Mouse (Mus musculus): ENCODE results near the gene BC034090. TPM values are rescaled to one million over a fixed set of nuclear protein-coding genes. Genes with fewer than 3 reads are reported as not detected.
A peak's percentile ranks its signal among the peaks of the same experiment; 100 is the strongest.

Gene BC034090
- polyA plus RNA-seq, 1 experiment from 2014 or later = 3.3 TPM

DNA sequence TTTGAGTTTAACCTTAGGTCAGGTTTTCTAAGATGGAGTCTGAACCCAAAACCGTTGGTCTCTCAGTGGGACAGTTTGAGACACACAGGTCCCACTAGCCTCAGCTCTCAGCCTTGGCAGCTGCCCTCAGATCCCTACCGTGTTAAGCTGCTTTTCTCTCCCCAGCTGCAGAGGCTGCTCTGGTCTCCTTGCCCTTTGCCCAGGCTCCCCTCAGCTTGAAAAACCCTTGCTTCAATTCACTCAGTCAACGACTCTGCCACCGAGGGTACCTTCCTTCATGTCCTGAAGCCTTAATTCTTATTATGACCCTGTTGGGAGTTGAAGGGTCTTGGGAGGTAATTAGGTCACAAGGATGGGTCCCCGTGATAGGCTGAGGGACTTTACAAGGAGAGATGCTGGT lies 5.7 kb upstream of the BC034090 start:
- H3K9ac ChIP-seq (replicated peaks; ENCODE audit: low read depth, low read length) = no peak overlapping the region
- no peak for ATAC-seq (ENCODE audit: insufficient number of reproducible peaks, insufficient read depth, low FRiP score, low read depth)
- no peaks in the 10 kb centered on the region for H3K27me3 ChIP-seq (ENCODE audit: control insufficient read depth, insufficient read depth, low read length)
- no peak overlapping the region for H3K4me2 ChIP-seq (replicated peaks; ENCODE audit: low read depth, low read length)
- no peak overlapping the region for H3K4me3 ChIP-seq (ENCODE audit: low read depth, low read length)
- no peak overlapping the region for H3K27ac ChIP-seq (ENCODE audit: low read length)
- H3K36me3 ChIP-seq (ENCODE audit: control insufficient read depth, insufficient read depth, low read length) = no peaks in the 10 kb centered on the region
- no peaks in the 10 kb centered on the region for H3K4me1 ChIP-seq (ENCODE audit: control insufficient read depth, insufficient read depth, low read length)
- 48% methylated on average over 5 of the region's 5 CpGs for WGBS
- H3K9me3 ChIP-seq (ENCODE audit: control insufficient read depth, low read depth, low read length) = no peaks in the 10 kb centered on the region

DNA sequence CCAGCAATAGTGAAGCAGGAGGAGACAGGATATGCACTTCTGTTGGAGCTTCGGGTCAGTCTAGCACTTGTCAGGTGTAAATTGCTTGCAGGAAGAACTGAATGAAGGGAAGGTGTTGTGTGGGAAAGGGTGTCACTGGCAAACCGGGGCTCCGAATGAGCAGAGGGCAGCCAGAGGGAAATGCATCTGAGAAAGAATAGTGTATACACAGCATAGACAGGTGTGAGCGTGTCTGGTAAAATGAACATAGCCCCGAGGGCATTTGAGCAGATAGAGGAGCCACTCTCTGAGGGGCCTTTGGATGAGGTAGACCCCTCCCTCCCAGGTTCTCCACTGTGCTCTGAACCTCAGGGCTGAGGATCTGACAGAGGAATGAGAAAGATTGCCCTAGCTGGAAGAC lies 3.8 kb upstream of the BC034090 start:
- no peak overlapping the region for H3K4me2 ChIP-seq (replicated peaks; ENCODE audit: low read depth, low read length)
- H3K27ac ChIP-seq (ENCODE audit: low read length) = no peak overlapping the region
- H3K4me3 ChIP-seq (ENCODE audit: low read depth, low read length) = no peak overlapping the region
- ATAC-seq (ENCODE audit: insufficient number of reproducible peaks, insufficient read depth, low FRiP score, low read depth) = no peak
- H3K4me1 ChIP-seq (ENCODE audit: control insufficient read depth, insufficient read depth, low read length) = no peaks in the 10 kb centered on the region
- WGBS = 37% methylated on average over 5 of the region's 5 CpGs
- no peaks in the 10 kb centered on the region for H3K36me3 ChIP-seq (ENCODE audit: control insufficient read depth, insufficient read depth, low read length)
- H3K9me3 ChIP-seq (ENCODE audit: control insufficient read depth, low read depth, low read length) = no peaks in the 10 kb centered on the region
- no peak overlapping the region for H3K9ac ChIP-seq (replicated peaks; ENCODE audit: low read depth, low read length)
- H3K27me3 ChIP-seq (ENCODE audit: control insufficient read depth, insufficient read depth, low read length) = no peaks in the 10 kb centered on the region

DNA sequence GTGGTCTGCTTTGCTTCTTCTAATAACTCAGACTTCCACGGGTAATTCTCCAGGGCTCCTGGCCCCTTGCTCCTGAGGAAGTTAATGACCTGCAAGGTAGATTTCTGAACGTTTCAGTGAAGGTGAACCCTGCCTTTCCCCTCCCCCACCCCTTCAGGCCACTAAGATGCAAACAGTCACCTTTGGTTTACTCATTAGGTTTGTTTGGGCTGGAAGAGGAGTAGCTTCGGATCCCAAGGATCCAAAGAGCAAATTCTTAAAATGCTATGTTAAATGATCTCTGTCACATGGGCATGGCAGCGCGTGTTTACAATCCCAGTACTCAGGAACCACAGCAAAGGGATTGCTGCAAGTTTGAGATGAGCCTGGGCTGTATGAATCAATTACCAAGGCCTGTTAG lies 3.2 kb upstream of the BC034090 start:
- no peak overlapping the region for H3K27ac ChIP-seq (ENCODE audit: low read length)
- no peak overlapping the region for H3K9ac ChIP-seq (replicated peaks; ENCODE audit: low read depth, low read length)
- no peaks in the 10 kb centered on the region for H3K9me3 ChIP-seq (ENCODE audit: control insufficient read depth, low read depth, low read length)
- H3K4me2 ChIP-seq (replicated peaks; ENCODE audit: low read depth, low read length) = no peak overlapping the region
- no peak overlapping the region for H3K4me3 ChIP-seq (ENCODE audit: low read depth, low read length)
- 22% methylated on average over 5 of the region's 5 CpGs for WGBS
- no peaks in the 10 kb centered on the region for H3K36me3 ChIP-seq (ENCODE audit: control insufficient read depth, insufficient read depth, low read length)
- no peak for ATAC-seq (ENCODE audit: insufficient number of reproducible peaks, insufficient read depth, low FRiP score, low read depth)
- no peaks in the 10 kb centered on the region for H3K27me3 ChIP-seq (ENCODE audit: control insufficient read depth, insufficient read depth, low read length)
- no peaks in the 10 kb centered on the region for H3K4me1 ChIP-seq (ENCODE audit: control insufficient read depth, insufficient read depth, low read length)

GRCm38 (mm10) chr1:155245516-155245915 lies 1.3 kb upstream of the BC034090 start:
- Histone ChIP-seq H3K27me3 (ENCODE audit: control insufficient read depth, insufficient read depth, low read length) (no peaks in the 10 kb centered on the region), H3K27ac (ENCODE audit: low read length) (no peak overlapping the region), H3K9ac (replicated peaks; ENCODE audit: low read depth, low read length) (no peak overlapping the region), H3K4me2 (replicated peaks; ENCODE audit: low read depth, low read length) (peak overlapping the region; percentile 77; the same call in 1 of the 2 replicates), H3K4me1 (ENCODE audit: control insufficient read depth, insufficient read depth, low read length) (no peaks in the 10 kb centered on the region), H3K4me3 (ENCODE audit: low read depth, low read length) (0 out of 2 replicates have a peak overlapping the region, but pooled peaks have one; percentile 57), H3K36me3 (ENCODE audit: control insufficient read depth, insufficient read depth, low read length) (no peaks in the 10 kb centered on the region; the same call in 1 of the 2 replicates), H3K9me3 (ENCODE audit: control insufficient read depth, low read depth, low read length) (no peaks in the 10 kb centered on the region)
- WGBS = 74% methylated on average over 7 of the region's 7 CpGs
- no peak for ATAC-seq (ENCODE audit: insufficient number of reproducible peaks, insufficient read depth, low FRiP score, low read depth)

DNA sequence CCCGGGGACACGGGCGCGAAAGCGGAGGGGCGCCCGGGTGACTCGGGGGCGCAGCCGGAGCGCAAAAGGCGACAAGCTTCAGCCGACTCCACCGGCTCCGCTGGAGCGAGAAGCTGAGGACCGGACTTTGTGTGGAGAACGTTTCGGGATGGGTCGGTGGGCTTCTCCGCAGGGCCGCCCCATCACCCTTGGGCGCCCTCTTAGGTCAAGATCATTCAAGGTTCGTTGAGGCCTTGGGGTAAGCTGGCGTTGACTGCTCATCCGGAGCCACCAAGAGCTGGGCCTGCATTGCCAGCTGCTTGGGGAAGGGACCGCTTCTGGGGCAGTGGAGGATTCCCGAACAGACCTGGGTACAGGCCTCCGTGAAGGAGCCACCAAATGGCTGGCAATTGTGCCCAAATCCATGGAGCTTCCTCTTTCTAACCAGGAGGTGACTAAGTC lies 547 bp upstream of the BC034090 start:
- H3K9ac ChIP-seq (replicated peaks; ENCODE audit: low read depth, low read length) = peak overlapping the region; percentile 77
- H3K4me1 ChIP-seq (ENCODE audit: control insufficient read depth, insufficient read depth, low read length) = no peaks in the 10 kb centered on the region
- 10% methylated on average over 29 of the region's 29 CpGs for WGBS
- H3K4me3 ChIP-seq (ENCODE audit: low read depth, low read length) = peak overlapping the region; percentile 57
- peak overlapping the region; percentile 55; the same call in 1 of the 2 replicates for H3K27ac ChIP-seq (ENCODE audit: low read length)
- no peaks in the 10 kb centered on the region; the same call in 1 of the 2 replicates for H3K36me3 ChIP-seq (ENCODE audit: control insufficient read depth, insufficient read depth, low read length)
- H3K27me3 ChIP-seq (ENCODE audit: control insufficient read depth, insufficient read depth, low read length) = no peaks in the 10 kb centered on the region
- no peak for ATAC-seq (ENCODE audit: insufficient number of reproducible peaks, insufficient read depth, low FRiP score, low read depth)
- no peaks in the 10 kb centered on the region for H3K9me3 ChIP-seq (ENCODE audit: control insufficient read depth, low read depth, low read length)
- H3K4me2 ChIP-seq (replicated peaks; ENCODE audit: low read depth, low read length) = peak overlapping the region; percentile 77

DNA sequence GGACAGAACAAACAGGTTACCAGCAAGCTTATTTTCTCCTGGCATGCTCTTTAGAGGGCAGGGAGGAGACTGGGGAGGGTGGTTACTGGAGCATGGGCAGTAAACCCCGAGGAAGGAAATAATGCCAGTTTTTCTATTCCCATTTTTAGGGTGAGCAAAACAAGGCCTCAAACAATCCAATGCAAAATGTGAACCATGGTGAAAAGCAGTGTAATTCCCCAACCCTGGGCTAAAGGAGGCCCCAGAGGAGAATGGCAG lies 1.8 kb downstream of the BC034090 start:
- no peak overlapping the region for H3K9ac ChIP-seq (replicated peaks; ENCODE audit: low read depth, low read length)
- no peaks in the 10 kb centered on the region; the same call in 1 of the 2 replicates for H3K4me1 ChIP-seq (ENCODE audit: control insufficient read depth, insufficient read depth, low read length)
- 71% methylated on average over 1 of the region's 1 CpGs for WGBS
- ATAC-seq (ENCODE audit: insufficient number of reproducible peaks, insufficient read depth, low FRiP score, low read depth) = no peak
- no peak overlapping the region for H3K4me2 ChIP-seq (replicated peaks; ENCODE audit: low read depth, low read length)
- H3K9me3 ChIP-seq (ENCODE audit: control insufficient read depth, low read depth, low read length) = no peaks in the 10 kb centered on the region
- H3K27ac ChIP-seq (ENCODE audit: low read length) = no peak overlapping the region
- H3K36me3 ChIP-seq (ENCODE audit: control insufficient read depth, insufficient read depth, low read length) = no peaks in the 10 kb centered on the region; the same call in 1 of the 2 replicates
- H3K27me3 ChIP-seq (ENCODE audit: control insufficient read depth, insufficient read depth, low read length) = no peaks in the 10 kb centered on the region
- no peak overlapping the region for H3K4me3 ChIP-seq (ENCODE audit: low read depth, low read length)

DNA sequence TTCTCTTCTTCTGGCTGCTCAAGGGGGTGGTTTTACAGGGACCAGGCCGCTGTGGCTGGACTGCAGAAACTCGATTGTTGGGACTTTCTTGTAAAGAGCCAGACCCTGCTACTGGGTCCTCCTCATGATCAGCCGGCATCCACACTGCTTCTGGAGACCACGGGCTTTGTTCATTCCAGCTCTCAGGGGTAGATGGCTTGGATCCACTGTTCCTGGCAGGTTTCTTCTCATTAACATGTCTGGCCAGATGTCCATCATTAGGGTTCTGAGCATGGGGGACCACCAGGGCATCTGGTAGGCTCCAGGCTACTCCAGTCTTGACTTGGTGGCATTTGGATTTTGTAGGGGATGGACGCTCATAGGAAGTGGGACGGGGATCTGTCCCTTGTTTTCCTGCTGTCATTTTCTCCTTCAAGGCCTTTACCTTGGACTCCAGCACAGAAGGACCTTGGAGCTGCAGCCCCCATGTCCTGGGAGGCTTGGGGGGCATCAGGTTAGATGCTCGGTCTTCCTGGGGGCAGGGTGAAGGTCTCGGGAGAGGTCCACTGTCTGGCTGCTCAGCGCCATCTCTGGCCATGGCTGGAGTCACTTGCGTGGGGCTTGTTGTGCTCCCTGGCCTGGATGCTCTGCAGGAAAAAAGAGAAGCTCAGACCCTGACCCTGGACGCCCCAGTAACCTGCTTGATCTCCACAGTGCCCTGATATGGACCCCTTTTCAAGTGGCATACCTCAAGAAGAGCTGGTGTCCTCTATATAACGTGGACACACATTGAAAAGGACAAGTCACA lies 2.4 kb downstream of the BC034090 start:
- H3K27ac ChIP-seq (ENCODE audit: low read length) = no peak overlapping the region
- no peak for ATAC-seq (ENCODE audit: insufficient number of reproducible peaks, insufficient read depth, low FRiP score, low read depth)
- H3K9me3 ChIP-seq (ENCODE audit: control insufficient read depth, low read depth, low read length) = no peaks in the 10 kb centered on the region
- H3K4me1 ChIP-seq (ENCODE audit: control insufficient read depth, insufficient read depth, low read length) = peaks cover 4% of the 10 kb centered on the region; the same call in 1 of the 2 replicates
- H3K36me3 ChIP-seq (ENCODE audit: control insufficient read depth, insufficient read depth, low read length) = no peaks in the 10 kb centered on the region; the same call in 1 of the 2 replicates
- no peak overlapping the region for H3K4me2 ChIP-seq (replicated peaks; ENCODE audit: low read depth, low read length)
- H3K4me3 ChIP-seq (ENCODE audit: low read depth, low read length) = no peak overlapping the region
- WGBS = 82% methylated on average over 12 of the region's 12 CpGs
- H3K27me3 ChIP-seq (ENCODE audit: control insufficient read depth, insufficient read depth, low read length) = no peaks in the 10 kb centered on the region
- no peak overlapping the region for H3K9ac ChIP-seq (replicated peaks; ENCODE audit: low read depth, low read length)

GRCm38 (mm10) chr1:155239962-155240717 lies 4.1 kb downstream of the BC034090 start:
- H3K27ac ChIP-seq (ENCODE audit: low read length) = no peak overlapping the region
- no peak overlapping the region for H3K4me2 ChIP-seq (replicated peaks; ENCODE audit: low read depth, low read length)
- H3K36me3 ChIP-seq (ENCODE audit: control insufficient read depth, insufficient read depth, low read length) = no peaks in the 10 kb centered on the region; the same call in 1 of the 2 replicates
- peaks cover 19% of the 10 kb centered on the region; the same call in 1 of the 2 replicates for H3K4me1 ChIP-seq (ENCODE audit: control insufficient read depth, insufficient read depth, low read length)
- WGBS = 82% methylated on average over 6 of the region's 6 CpGs
- no peak for ATAC-seq (ENCODE audit: insufficient number of reproducible peaks, insufficient read depth, low FRiP score, low read depth)
- H3K9me3 ChIP-seq (ENCODE audit: control insufficient read depth, low read depth, low read length) = no peaks in the 10 kb centered on the region
- no peak overlapping the region for H3K4me3 ChIP-seq (ENCODE audit: low read depth, low read length)
- no peak overlapping the region for H3K9ac ChIP-seq (replicated peaks; ENCODE audit: low read depth, low read length)
- H3K27me3 ChIP-seq (ENCODE audit: control insufficient read depth, insufficient read depth, low read length) = no peaks in the 10 kb centered on the region

All from stomach, embryonic 14.5 days (tissue).